Mouse (Mus musculus) stomach, embryonic 15.5 days (tissue): ENCODE data around the gene Fam124a. TPM values are rescaled to one million over a fixed set of nuclear protein-coding genes. Genes with fewer than 3 reads are reported as not detected.
"Not testable (repeated sequence)": the region's sequence is repeated elsewhere in the genome, so short reads cannot be mapped to it uniquely, and the experiment has no call there.

Experiments
- ATAC-seq: fragments of 200-750 bp; cut with Nextera tagmentation; 2 replicates; pipeline ENCODE4 v1.8.0; 2017; ENCODE audit warnings: low read depth, moderate number of reproducible peaks, moderate TSS enrichment; ENCODE audit not compliant: insufficient read depth, low FRiP score
- H3K27ac ChIP-seq: fragments of 300-500 bp; sonication (generic); 2 replicates; pipeline ENCODE4 v1.5.1; 2015; ENCODE audit warnings: mild to moderate bottlenecking, inconsistent platforms
- H3K27me3 ChIP-seq: fragments of 300-500 bp; sonication (generic); replicated peaks from 2 replicates; pipeline ENCODE4 v1.6.1; 2015; ENCODE audit warnings: inconsistent platforms
- H3K36me3 ChIP-seq: fragments of 300-500 bp; sonication (generic); 2 replicates; pipeline ENCODE4 v1.6.1; 2015; ENCODE audit warnings: inconsistent platforms
- H3K4me1 ChIP-seq: fragments of 300-500 bp; sonication (generic); 2 replicates; pipeline ENCODE4 v1.6.1; 2015; ENCODE audit warnings: inconsistent platforms
- H3K4me2 ChIP-seq: fragments of 300-500 bp; sonication (generic); 2 replicates; pipeline ENCODE4 v1.6.1; 2015; ENCODE audit warnings: mild to moderate bottlenecking, inconsistent platforms
- H3K4me3 ChIP-seq: fragments of 300-500 bp; sonication (generic); replicated peaks from 2 replicates; pipeline ENCODE4 v1.5.1; 2015; ENCODE audit warnings: inconsistent platforms
- H3K9ac ChIP-seq: fragments of 300-500 bp; sonication (generic); 2 replicates; pipeline ENCODE4 v1.6.1; 2015; ENCODE audit warnings: inconsistent platforms
- H3K9me3 ChIP-seq: fragments of 300-500 bp; sonication (generic); 2 replicates; pipeline ENCODE4 v1.6.1; 2016; ENCODE audit warnings: inconsistent platforms
- WGBS: fragments of 180-500 bp; shearing (Covaris S2); methylation state at CpG from one replicate; pipeline ENCODE4 v1.1.7; 2015; 5-methylcytosine and 5-hydroxymethylcytosine counted together
- polyA plus RNA-seq: library from polyadenylated mRNA; unstranded; fragments of >200 nt; fragmentation: Nextera tagmentation; extraction: Ambion mirVana; gene quantifications from 2 replicates; pipeline ENCODE4 v1.2.1, GENCODE M21; 2015

Gene Fam124a
- polyA plus RNA-seq, 1 experiment from 2014 or later: 6.4 TPM

DNA sequence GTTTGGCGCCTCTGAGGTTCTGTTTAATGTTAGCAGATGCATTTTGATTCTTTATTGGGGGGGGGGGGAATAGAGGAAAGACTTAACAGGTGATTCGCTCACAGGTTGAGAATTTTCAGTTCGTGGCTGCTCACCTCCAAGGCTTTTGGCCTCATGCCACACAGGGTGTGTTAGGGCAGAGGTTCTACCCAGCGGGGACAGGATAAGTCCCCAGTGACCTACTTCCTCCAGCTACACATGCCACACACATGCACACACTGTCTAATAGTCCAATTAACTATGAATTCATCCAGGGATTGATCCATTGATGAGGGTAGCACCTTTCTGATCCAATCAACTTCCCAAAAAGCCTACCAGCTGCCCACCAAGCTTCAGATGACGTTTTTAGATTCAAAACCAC lies 1.8 kb upstream of the Fam124a start:
- peaks cover 7% of the 10 kb centered on the region; the same call in 1 of the 2 replicates for H3K4me1 ChIP-seq
- no peak for ATAC-seq
- no peak overlapping the region for H3K4me2 ChIP-seq
- no peak overlapping the region for H3K9ac ChIP-seq
- no peak overlapping the region for H3K4me3 ChIP-seq
- H3K27ac ChIP-seq: no peak overlapping the region
- 82% methylated on average over 5 of the region's 5 CpGs for WGBS
- no peaks in the 10 kb centered on the region for H3K9me3 ChIP-seq
- H3K27me3 ChIP-seq: peaks cover 13% of the 10 kb centered on the region
- no peaks in the 10 kb centered on the region for H3K36me3 ChIP-seq

DNA sequence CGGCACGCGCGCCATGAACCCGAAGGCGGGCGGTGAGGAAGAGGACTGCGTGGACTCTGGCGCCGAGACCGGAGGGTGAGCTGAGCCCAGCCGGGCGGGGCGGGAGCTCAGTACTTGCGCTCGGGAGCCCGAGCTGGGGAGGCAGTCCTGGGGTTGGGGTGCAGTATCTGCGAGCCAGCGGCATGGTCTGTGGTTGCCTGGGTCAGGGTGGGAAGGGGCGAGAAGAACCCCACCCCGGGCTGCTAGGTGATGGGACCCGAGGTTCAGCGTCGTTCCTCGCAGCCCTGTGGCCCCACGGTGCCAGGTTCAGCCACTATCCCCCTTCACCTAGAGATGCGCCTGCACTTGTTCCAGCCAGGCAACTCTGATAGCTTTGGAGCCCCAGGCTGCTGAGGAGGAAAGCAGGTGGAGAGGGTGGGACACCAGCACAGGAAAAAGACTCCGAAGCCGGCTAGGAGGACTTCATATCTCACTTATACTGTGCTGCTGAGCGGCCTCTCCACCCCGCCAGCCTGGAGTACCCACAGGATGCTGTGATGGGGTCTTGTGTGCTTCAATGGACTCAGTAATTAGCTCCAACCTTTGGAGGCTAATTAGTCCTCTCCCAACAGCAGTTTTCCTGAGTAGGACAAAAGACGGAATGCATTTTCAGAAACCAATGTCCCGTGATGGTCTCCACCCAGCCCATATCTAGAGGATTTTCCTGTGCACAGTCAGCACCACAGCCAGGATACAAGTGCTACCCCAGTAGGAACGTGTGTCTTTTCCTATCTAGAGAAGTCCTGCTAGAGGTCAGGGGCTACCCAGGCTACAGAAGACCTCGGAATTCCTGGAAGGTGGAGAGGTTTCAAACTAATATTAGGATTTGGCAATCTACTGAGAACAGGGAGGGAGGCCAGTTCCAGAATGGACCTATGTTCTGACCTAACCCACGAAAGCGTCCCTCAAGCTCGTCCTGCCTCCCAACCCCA lies 588 bp downstream of the Fam124a start:
- Histone ChIP-seq H3K4me3 (peak overlapping the region; percentile 57), H3K9me3 (no peaks in the 10 kb centered on the region), H3K9ac (peak overlapping the region; percentile 25; the same call in 1 of the 2 replicates), H3K27ac (no peak overlapping the region), H3K27me3 (peaks cover 13% of the 10 kb centered on the region), H3K36me3 (no peaks in the 10 kb centered on the region), H3K4me2 (peak overlapping the region; percentile 85), H3K4me1 (peaks cover 7% of the 10 kb centered on the region; the same call in 1 of the 2 replicates)
- ATAC-seq: peak; percentile 6
- WGBS: 12% methylated on average over 35 of the region's 38 CpGs

DNA sequence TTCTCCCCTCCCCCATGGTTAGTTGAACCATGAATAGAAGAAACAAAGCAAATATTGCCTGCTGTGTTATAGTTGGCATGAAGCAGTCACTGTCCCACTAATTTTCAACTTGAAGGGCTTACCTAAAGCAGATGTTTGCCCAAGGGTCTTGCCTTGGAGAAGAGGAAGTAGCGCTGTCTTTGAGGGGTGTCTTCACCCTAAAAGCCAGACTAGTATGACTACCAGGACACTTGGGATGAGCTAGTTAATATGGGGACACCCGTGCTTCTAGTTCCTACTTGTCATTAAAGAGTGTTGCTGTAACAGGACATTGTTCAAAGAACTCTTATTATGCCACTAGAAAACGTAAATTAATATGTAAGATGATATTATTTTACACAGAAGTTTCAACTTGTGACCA lies 1.6 kb downstream of the Fam124a start:
- 0 out of 2 replicates have a peak overlapping the region, but pooled peaks have one; percentile 85 for H3K4me2 ChIP-seq

DNA sequence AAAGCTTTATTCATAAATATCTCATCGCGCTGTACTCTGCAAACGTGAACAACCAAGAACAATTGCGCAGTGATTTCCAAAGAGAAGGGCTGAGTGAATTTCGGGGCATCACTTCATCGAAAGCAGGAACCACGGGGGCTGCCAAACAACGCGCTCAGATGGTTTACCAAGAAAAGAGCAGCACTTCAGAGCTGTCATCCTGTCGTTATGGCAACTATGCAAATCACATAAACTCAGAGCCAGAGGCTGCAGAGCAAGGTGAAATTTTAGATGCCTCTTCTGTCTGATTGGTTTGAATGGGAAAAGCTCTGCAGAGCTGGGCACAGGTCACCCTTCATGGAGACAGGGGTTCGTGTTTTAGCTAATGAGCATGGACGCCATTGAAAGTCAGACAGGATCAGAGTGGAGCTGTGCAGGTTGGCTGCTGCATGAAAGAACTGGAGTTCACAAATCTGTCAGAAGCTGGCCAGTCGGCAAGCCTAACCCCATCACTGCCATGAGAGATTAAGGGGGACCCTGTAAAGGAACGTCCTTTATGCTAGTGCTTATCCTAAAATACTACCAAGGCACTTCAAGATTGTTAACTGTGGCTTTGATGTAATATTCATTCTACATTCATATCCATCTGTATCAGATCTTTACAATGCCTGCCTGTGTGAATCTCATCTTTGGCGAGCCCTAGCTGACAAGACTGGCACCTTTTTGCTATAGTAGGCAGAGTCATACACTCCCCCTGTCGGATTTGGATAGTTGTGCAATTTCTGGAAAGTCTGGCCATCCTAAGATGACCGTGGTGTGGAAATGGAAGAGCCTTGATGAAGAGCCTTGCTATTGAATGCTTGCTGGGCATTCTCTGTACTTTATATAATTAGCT lies 6.6 kb downstream of the Fam124a start:
- no peaks in the 10 kb centered on the region for H3K36me3 ChIP-seq
- H3K4me1 ChIP-seq: no peaks in the 10 kb centered on the region
- H3K4me2 ChIP-seq: no peak overlapping the region
- no peaks in the 10 kb centered on the region for H3K9me3 ChIP-seq
- H3K4me3 ChIP-seq: no peak overlapping the region
- peaks cover under 1% of the 10 kb centered on the region; the same call in 1 of the 2 replicates for H3K27me3 ChIP-seq
- no peak overlapping the region for H3K27ac ChIP-seq
- no peak for ATAC-seq
- no peak overlapping the region for H3K9ac ChIP-seq
- 47% methylated on average over 17 of the region's 17 CpGs for WGBS

More for the DNA sequence above, 1.6 kb downstream of the Fam124a start:
- no peak overlapping the region for H3K4me3 ChIP-seq
- no peaks in the 10 kb centered on the region for H3K9me3 ChIP-seq
- H3K27ac ChIP-seq: no peak overlapping the region
- 77% methylated on average over 3 of the region's 3 CpGs for WGBS
- no peak for ATAC-seq
- H3K27me3 ChIP-seq: peaks cover 13% of the 10 kb centered on the region
- H3K4me1 ChIP-seq: peaks cover 7% of the 10 kb centered on the region; the same call in 1 of the 2 replicates
- no peaks in the 10 kb centered on the region for H3K36me3 ChIP-seq
- no peak overlapping the region for H3K9ac ChIP-seq

DNA sequence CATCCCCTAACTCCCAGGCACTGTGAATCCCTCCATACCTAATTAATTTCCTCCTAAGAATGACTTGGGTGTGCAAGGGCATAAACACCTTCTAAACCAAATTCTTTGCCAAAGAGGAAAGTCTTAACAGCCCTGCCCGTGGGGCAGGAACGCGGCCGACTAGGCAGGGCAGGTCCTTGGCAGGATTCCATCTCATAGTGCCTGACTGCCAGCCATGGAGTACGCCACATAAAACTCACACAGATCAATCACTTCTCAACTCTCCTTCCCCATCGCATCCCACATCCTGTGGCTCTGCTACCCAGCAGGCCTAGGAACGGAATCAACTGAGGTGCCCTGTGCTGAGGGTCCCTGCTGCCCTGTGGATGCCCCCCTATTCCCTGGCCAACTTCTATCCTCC lies 8.1 kb downstream of the Fam124a start:
- H3K27me3 ChIP-seq: no peaks in the 10 kb centered on the region
- H3K4me3 ChIP-seq: no peak overlapping the region
- no peaks in the 10 kb centered on the region for H3K36me3 ChIP-seq
- H3K9ac ChIP-seq: no peak overlapping the region
- H3K4me1 ChIP-seq: no peaks in the 10 kb centered on the region
- no peak overlapping the region for H3K27ac ChIP-seq
- H3K4me2 ChIP-seq: no peak overlapping the region
- WGBS: 70% methylated on average over 7 of the region's 7 CpGs
- H3K9me3 ChIP-seq: no peaks in the 10 kb centered on the region
- ATAC-seq: no peak

DNA sequence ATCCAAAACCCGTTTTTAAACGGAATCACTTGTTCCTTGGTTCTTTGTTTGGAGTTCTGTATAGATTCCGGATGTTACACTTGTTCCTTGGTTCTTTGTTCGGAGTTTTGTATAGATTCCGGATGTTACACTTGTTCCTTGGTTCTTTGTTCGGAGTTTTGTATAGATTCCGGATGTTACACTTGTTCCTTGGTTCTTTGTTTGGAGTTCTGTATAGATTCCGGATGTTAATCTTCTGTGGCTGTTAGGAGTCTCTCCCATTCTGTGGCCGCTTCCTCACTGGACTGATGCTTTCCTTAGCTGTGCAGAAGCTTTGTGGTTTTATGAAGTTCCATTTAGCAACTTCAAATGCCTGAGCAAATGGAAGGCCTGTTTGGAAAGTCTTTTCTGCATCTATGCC lies 11.3 kb downstream of the Fam124a start, which contains the start of gene Gm4131:
Gene Gm4131 (minus strand): TSS at position 101 of the 400 bp plus-strand sequence.
- H3K4me2 ChIP-seq, H3K4me3 ChIP-seq, H3K9me3 ChIP-seq, H3K27ac ChIP-seq, ATAC-seq, H3K36me3 ChIP-seq, H3K9ac ChIP-seq, H3K27me3 ChIP-seq: not testable (repeated sequence)
- 87% methylated on average over 9 of the region's 9 CpGs for WGBS
- H3K4me1 ChIP-seq: peaks cover 13% of the 10 kb centered on the region

DNA sequence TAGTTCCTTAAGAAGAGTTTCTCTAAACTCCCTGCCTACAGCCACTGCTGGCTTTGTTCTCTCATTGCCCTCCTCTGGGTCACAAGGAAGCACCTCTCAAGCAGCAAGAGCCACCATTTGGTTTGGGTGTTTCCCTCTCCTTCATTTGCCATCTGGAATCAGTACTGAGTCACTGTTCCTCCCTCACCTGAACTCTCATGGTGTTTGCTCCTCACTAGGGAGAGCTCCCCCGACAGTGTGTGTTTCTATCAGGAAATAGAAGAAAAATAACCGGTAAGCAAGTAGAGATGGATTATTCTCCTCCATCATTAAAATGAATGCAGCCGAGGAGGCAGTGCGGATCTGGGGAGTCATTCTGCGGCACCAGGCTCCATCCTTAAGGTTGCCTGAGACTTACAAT lies 13.9 kb downstream of the Fam124a start:
- H3K4me1 ChIP-seq: peaks cover 16% of the 10 kb centered on the region
- H3K9ac ChIP-seq: no peak overlapping the region
- H3K27me3 ChIP-seq: no peaks in the 10 kb centered on the region
- no peak overlapping the region for H3K4me2 ChIP-seq
- H3K36me3 ChIP-seq: no peaks in the 10 kb centered on the region
- H3K27ac ChIP-seq: peak overlapping the region; percentile 46; the same call in 1 of the 2 replicates
- H3K9me3 ChIP-seq: no peaks in the 10 kb centered on the region
- 76% methylated on average over 5 of the region's 5 CpGs for WGBS
- no peak for ATAC-seq
- no peak overlapping the region for H3K4me3 ChIP-seq

DNA sequence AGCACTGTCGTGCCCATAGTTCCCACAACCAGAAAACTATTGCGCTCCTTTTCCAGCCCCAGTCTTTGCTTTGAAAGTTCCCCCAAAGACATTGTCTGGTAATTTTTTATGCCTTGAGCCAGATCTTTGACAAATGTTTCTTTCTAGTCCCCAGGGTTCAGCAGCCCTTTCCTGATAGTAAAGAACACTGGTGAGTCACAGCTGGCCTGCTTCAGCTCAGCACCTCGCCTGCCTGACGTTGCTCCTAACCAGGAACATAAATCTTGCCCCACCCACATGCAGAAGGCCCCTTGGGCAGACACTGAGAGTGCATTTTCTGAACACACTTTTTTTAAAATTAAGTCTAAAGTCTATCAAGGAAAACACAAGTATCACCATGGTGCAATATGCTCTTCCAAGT lies 14.8 kb downstream of the Fam124a start:
- WGBS: 19% methylated on average over 4 of the region's 4 CpGs
- H3K36me3 ChIP-seq: no peaks in the 10 kb centered on the region
- H3K4me3 ChIP-seq: no peak overlapping the region
- peak; percentile 65 for ATAC-seq
- H3K27ac ChIP-seq: peak overlapping the region; percentile 46
- H3K27me3 ChIP-seq: no peaks in the 10 kb centered on the region
- peaks cover 16% of the 10 kb centered on the region for H3K4me1 ChIP-seq
- H3K9ac ChIP-seq: no peak overlapping the region
- H3K9me3 ChIP-seq: no peaks in the 10 kb centered on the region
- H3K4me2 ChIP-seq: no peak overlapping the region

DNA sequence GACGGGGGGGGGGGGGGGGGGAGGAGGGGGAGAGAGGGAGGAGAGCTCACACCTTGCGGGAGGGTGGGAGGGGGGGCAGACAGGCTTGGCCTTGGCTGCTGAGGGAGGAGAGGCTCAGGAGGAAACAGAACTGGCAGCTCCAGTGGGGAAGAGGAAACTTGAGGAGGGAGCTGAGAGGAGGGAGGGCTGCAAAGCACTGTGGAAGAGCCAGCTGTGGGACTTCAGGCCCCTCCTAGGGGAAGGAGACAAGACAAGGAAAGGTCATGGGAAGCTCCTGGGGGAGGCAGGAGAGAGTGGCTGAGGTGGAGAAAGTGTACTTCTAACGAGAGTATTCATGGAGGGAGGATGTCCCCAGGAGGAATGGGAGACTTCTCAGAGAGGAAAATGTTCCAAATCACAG lies 17.9 kb downstream of the Fam124a start:
- no peak overlapping the region for H3K4me3 ChIP-seq
- H3K36me3 ChIP-seq: no peaks in the 10 kb centered on the region
- H3K9me3 ChIP-seq: no peaks in the 10 kb centered on the region
- H3K4me2 ChIP-seq: no peak overlapping the region
- H3K27me3 ChIP-seq: no peaks in the 10 kb centered on the region
- H3K4me1 ChIP-seq: peaks cover 16% of the 10 kb centered on the region
- H3K9ac ChIP-seq: no peak overlapping the region
- WGBS: 11% methylated on average over 1 of the region's 3 CpGs
- no peak for ATAC-seq
- no peak overlapping the region for H3K27ac ChIP-seq

DNA sequence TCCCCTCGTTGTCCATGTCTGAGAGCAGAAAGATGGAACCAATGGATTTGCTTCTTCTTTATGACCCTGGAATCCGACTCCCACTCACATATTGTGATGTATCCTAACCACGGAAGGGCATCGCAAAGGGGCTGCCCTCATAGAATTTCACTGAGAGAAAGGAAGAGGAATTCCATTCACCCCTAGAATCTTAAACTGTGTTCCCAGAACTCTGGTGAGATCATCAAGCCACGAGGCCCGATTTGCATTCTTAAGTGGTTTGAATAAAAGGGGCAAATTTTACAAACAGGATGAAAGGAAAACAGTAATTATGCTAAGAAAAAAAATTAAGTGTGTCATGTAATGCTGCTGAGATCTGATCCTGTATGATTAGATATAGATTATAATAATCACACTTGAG lies 19.4 kb downstream of the Fam124a start:
- Histone ChIP-seq H3K27me3 (no peaks in the 10 kb centered on the region), H3K9me3 (no peaks in the 10 kb centered on the region), H3K27ac (no peak overlapping the region), H3K9ac (no peak overlapping the region), H3K4me2 (no peak overlapping the region), H3K4me3 (no peak overlapping the region), H3K4me1 (peaks cover 8% of the 10 kb centered on the region), H3K36me3 (no peaks in the 10 kb centered on the region)
- no peak for ATAC-seq
- 67% methylated on average over 6 of the region's 6 CpGs for WGBS

DNA sequence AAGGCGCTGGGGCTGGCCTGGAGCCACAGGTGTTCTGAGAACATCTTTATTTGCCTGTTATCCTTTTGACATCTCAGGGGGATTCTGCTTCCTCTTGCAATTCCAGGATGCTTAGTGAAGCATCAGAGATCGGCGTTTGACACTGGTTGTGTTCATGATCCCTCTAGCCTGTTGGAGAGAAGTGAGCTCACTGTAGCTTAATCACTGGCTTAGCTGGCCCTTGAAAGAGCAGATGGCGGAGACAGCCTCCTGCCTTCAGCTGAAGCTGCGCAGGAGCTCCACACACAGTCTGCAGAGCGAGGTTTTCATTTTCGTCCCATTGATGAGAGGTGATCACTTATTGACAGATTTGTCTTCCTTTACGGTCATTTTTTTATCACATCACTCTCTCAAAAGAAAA lies 20.3 kb downstream of the Fam124a start:
- Histone ChIP-seq H3K27me3 (no peaks in the 10 kb centered on the region), H3K36me3 (no peaks in the 10 kb centered on the region), H3K4me2 (no peak overlapping the region), H3K9ac (no peak overlapping the region), H3K4me3 (no peak overlapping the region), H3K27ac (no peak overlapping the region), H3K9me3 (no peaks in the 10 kb centered on the region), H3K4me1 (0 out of 2 replicates have a peak, but pooled peaks cover 3% of the 10 kb centered on the region)
- ATAC-seq: no peak
- 73% methylated on average over 8 of the region's 8 CpGs for whole genome bisulfite sequencing
